Comparison of ENCODE assay signal across 24 mouse cellular contexts in genomic region chr10:88287261-88287660, GRCm38 (mm10).
"Had no signal": no experiment of that assay in that cellular context is flagged by ENCODE, and none has a peak within 500 bp of the region (broad histone marks: within the 10 kb centered on the region; RNA-seq: fewer than 3 reads in every experiment).

No protein-coding gene starts in this region.

- H3K27me3 ChIP-seq: heart, embryonic 12.5 days; hindbrain, embryonic 12.5 days; intestine, embryonic 15.5 days; limb, embryonic 12.5 days had no signal

- H3K4me2 ChIP-seq: heart, embryonic 12.5 days; hindbrain, embryonic 12.5 days; hindbrain, embryonic 14.5 days; intestine, embryonic 15.5 days; limb, embryonic 12.5 days; liver, embryonic 11.5 days had no signal

- H3K9me3 ChIP-seq: heart, embryonic 10.5 days; heart, embryonic 12.5 days; hindbrain, embryonic 10.5 days; hindbrain, embryonic 12.5 days; intestine, embryonic 15.5 days; limb, embryonic 12.5 days had no signal

- DNase-seq: gastrocnemius, adult 2 months; gastrocnemius, postnatal 10 days; gastrocnemius, postnatal 25 days; heart, postnatal 10 days; heart, postnatal 4 days; kidney, adult 18-20 months; kidney, adult 8-10 months; kidney, postnatal 10 days; kidney, postnatal 25 days; kidney, postnatal 4 days; liver had no signal

- H3K4me1 ChIP-seq: heart, embryonic 10.5 days; heart, embryonic 12.5 days; hindbrain, embryonic 10.5 days; hindbrain, embryonic 12.5 days had no signal

- H3K36me3 ChIP-seq: heart, embryonic 10.5 days; heart, embryonic 12.5 days; hindbrain, embryonic 10.5 days; hindbrain, embryonic 12.5 days; intestine, embryonic 15.5 days; limb, embryonic 12.5 days had no signal

- H3K9ac ChIP-seq: heart, embryonic 12.5 days; hindbrain, embryonic 12.5 days; hindbrain, embryonic 14.5 days; intestine, embryonic 15.5 days; limb, embryonic 12.5 days had no signal

- H3K4me3 ChIP-seq: gastrocnemius, adult 2 months; heart, embryonic 10.5 days; heart, embryonic 12.5 days; hindbrain, embryonic 10.5 days; hindbrain, embryonic 12.5 days; intestine, embryonic 15.5 days; layer of hippocampus, adult 2 months; left cerebral cortex, adult 2 months; limb, embryonic 12.5 days had no signal

- ATAC-seq: hindbrain, embryonic 16.5 days; inflammation-experienced regulatory T-cells, adult 6 months; intestine, embryonic 15.5 days; intestine, postnatal 0 days had no signal

- H3K27ac ChIP-seq: gastrocnemius, adult 2 months; heart, embryonic 10.5 days; hindbrain, embryonic 10.5 days; hindbrain, embryonic 12.5 days; hindbrain, embryonic 14.5 days; intestine, embryonic 15.5 days; layer of hippocampus, adult 2 months; left cerebral cortex, adult 2 months; limb, embryonic 12.5 days had no signal
